Mouse (Mus musculus): ENCODE results near the gene Gm5965.
"Not testable (repeated sequence)": the region's sequence is repeated elsewhere in the genome, so short reads cannot be mapped to it uniquely, and the experiment has no call there.

Gm5965 gene

DNA sequence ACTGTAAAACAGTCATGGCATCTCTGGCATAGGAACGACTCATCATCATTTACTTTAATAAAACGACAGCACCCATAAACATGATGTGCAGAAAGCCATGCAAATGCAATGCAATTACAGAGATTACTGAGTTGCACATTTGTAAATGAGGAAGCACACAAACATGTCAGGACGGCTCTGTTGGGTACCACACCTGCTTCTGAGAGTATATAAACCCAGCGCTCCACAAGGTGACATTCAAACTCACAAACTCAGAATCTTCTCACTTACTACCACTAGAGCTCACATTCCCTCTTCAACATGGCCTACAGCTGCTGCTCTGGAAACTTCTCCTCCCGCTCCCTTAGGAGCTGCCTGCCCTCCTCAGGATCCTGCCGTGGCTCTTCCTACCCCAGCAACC lies at the start of gene Gm5965:
TSS of gene Gm5965 (plus strand) at position 301 of the 400 bp plus-strand sequence.
- DNase-seq (ENCODE audit: low read depth, low spot score) = no peak

DNA sequence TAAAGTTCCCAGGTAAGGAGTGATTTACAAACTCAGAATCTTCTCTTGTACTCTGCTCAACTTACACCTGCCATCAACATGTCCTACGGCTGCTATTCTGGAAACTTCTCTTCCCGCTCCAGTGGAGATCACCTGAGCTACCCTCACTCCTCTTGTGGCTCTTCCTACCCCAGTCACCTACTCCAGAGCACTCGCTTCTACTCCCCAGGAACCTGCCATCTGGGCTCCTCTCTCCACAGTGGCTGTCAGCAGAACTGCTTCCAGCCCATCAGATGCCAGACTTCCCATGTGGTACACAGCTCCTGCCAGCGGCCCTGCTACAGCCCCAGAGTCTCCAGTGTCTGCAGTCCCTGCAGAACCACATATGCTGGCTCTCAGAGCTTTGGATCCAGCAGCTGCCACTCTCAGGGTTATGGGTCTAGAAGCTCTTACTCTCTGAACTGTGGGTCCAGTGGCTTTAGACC lies 48.9 kb upstream of the Gm5965 start, which contains the start of gene Krtap13-1:
TSS of gene Krtap13-1 (plus strand) at position 51 of the 464 bp plus-strand sequence.
- no peak for DNase-seq (ENCODE audit: low read depth, low spot score)

DNA sequence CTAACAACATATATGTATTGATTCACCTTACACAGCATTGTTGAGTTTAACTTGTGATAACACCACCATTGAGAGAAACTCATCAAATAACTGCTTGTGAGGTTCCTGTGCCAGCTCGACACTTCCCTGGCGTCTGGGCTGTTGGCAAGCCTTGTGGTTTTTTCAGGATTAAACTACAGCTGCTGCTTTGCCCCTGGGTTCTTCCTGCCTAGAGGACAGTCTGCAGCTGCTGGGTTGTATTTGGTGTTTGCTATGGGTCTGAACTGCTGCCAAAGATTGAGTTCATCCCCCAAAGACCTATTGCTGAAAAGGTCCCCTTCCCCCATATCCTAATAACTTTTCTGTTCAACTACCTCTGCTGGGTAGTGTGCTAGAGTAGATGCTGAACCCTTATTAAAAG lies 42.3 kb upstream of the Gm5965 start:
- DNase-seq (ENCODE audit: low read depth, low spot score) = no peak

DNA sequence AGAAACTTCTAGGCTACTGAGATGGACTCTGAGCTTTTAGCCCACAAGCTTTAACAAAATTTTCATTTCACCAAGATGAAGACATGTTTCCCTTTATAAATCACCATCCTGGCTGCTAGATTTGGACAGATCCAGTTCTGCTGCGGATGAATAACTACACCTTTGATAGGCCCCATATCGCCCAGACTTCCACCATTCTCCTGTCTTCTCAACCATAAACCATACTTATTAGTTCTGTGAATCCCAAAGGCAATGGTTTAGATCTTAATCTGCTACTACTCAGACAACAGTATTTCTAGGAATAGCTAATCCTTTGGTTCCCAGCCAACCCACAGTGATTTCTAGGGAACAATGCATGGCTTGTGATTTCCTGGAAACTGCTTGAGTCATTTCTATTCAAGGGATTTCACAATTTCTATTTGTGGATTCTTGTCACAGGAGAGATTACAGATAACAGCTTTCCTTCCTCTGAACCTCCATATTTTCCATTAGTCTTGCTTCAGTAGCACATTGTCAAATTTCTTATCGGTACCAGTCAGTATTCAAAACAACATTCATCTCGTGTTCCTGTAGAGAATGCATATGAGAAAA lies 32.9 kb upstream of the Gm5965 start:
- DNase-seq (ENCODE audit: low read depth, low spot score) = no peak

DNA sequence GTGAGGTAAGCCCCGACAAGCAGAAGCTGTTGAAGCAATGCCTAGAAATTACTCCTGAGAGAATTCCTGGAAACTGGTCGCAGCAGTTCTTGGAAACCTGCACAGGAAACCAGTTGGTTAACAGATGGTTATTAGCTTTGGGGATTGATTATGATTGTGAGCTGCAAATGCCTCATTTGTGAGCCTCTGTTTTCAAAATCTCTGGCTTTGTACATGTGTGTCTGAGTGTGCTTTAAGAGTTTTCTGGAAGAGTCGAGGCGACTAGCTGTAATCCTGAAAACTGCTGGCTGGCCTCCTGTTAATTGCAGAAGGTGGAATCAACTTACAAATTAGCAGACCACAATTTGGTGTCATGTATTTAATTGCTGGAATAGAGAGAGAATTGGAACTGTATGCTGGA lies 29.8 kb upstream of the Gm5965 start:
- no peak for DNase-seq (ENCODE audit: low read depth, low spot score)

DNA sequence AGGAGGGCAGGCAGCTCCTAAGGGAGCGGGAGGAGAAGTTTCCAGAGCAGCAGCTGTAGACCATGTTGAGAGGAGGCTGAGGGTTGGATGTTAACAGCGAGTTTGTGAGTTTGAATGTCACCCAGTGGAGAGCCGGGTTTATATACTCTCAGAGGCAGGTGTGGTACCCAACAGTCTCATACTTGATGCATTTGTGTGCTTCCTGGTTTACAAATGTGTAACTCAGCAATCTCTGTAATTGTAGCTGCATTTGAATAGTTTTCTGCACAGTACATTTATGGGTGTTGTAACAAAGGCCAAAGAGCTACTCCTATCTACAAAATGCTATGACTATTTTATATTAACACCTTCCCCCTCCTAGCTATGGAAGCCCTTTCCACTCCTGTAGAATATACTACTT lies 26.2 kb upstream of the Gm5965 start, which contains the start of gene Krtap13:
TSS of gene Krtap13 (minus strand) at position 101 of the 400 bp plus-strand sequence.
- DNase-seq (ENCODE audit: low read depth, low spot score) = not testable (repeated sequence)

DNA sequence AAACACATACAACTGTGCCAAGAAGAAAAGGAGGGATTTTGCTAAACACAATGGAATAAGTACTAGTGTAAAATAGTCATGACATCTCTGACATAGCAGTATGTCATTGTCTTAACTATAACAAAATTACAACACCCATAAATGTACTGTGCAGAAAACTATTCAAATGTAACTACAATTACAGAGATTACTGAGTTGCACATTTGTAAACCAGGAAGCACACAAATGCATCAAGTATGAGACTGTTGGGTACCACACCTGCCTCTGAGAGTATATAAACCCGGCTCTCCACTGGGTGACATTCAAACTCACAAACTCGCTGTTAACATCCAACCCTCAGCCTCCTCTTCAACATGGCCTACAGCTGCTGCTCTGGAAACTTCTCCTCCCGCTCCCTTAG lies 19.1 kb upstream of the Gm5965 start, which contains the start of gene 2310034C09Rik:
TSS of gene 2310034C09Rik (plus strand) at position 301 of the 400 bp plus-strand sequence.
- DNase-seq (ENCODE audit: low read depth, low spot score) = not testable (repeated sequence)

DNA sequence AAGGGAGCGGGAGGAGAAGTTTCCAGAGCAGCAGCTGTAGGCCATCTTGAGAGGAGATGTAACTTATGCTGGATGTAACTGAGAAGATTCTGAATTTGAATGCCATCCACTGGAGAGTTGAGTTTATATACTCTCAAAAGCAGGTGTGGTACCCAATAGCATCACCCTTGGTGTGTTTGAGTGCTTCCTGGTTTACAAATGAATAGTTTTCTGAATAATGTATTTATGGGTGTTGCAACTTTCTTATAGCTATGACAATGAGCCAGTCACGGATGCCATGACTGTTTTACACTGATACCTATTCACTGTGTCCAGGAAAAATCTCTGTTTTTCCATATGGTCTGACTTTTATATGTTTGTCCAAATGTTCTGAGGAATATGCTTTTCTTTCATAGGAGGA lies 3.6 kb upstream of the Gm5965 start, which contains the start of gene 2310057N15Rik:
TSS of gene 2310057N15Rik (minus strand) at position 101 of the 400 bp plus-strand sequence.
- DNase-seq (ENCODE audit: low read depth, low spot score) = no peak

DNA sequence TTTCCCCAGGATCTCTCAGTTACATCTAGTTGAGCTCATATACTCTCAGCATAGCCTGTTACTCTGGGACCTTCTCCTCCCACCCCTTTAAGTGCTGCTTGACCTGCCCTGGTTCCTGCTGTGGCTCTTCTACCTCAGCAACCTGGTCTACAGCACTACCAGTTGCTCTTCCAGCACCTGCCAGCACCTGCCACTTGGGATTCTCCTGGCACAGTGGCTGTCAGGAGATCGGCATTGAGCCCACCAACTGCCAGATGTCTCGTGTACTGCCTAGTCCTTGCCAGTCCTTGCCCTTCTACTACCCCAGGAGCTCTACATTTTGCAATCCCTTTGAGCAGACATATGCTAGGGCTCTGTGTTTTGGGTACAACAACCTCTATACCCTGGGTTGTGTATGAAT lies 9.1 kb downstream of the Gm5965 start:
- DNase-seq (ENCODE audit: low read depth, low spot score) = no peak

DNA sequence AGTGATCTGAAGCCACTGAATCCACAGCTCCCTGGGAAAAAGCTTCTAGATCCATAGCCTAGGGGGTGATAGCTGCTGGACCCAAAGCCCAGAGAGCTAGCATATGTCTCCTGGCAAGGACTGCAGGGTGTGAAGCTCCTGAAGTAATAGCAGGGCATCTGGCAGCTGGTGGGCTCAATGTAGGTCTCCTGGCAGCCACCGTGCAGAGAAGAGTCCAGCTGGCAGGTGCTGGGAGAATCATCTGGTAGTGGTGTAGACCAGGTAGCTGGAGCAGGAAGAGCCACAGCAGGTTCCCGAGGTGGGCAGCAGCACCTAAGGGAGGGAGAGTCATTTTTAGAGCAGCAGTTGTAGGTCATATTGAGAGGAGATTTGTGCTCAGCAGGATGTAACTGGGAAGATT lies 34.1 kb downstream of the Gm5965 start, which contains the start of gene Gm20741:
TSS of gene Gm20741 (minus strand) at position 394 of the 400 bp plus-strand sequence.
- DNase-seq (ENCODE audit: low read depth, low spot score) = no peak

DNA sequence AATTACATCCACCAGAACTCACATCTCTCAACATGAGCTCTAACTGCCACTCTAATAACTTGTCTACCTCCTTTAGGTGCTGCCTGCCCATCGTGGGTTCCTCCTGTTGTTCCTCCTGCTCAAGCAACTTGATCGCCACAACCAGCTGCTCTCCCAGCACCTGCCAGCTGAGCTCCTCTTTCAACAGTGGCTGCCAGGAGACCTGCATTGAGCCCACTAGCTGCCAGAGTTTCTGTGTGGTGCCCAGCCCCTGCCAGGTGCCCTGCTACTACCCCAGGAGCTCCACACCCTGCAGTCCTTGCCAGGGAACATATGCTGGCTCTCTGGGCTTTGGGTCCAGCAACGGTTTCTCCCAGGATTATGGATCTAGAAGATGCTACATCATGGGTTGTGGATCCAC lies 42.4 kb downstream of the Gm5965 start, which contains the start of gene Krtap15:
TSS of gene Krtap15 (plus strand) at position 150 of the 400 bp plus-strand sequence.
- no peak for DNase-seq (ENCODE audit: low read depth, low spot score)

DNA sequence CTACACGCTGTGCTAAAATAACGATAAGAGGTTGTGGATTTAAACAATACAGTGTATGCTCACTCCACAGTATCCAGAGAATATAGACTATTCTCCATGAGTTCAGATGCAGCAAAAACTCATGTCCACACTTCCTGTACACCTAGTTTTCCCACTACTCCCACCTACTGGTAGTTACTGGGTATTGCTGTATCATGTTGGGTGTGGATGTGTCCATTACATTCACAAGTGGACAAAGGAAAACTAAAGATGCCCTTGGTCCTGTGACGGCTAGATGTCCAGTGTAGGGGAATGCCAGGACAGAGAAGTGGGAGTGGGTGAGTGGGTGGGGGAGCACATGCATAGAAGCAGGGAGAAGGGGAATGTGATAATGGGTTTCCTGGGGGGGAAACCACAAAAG lies 46.0 kb downstream of the Gm5965 start:
- DNase-seq (ENCODE audit: low read depth, low spot score) = peak; percentile 66

DNA sequence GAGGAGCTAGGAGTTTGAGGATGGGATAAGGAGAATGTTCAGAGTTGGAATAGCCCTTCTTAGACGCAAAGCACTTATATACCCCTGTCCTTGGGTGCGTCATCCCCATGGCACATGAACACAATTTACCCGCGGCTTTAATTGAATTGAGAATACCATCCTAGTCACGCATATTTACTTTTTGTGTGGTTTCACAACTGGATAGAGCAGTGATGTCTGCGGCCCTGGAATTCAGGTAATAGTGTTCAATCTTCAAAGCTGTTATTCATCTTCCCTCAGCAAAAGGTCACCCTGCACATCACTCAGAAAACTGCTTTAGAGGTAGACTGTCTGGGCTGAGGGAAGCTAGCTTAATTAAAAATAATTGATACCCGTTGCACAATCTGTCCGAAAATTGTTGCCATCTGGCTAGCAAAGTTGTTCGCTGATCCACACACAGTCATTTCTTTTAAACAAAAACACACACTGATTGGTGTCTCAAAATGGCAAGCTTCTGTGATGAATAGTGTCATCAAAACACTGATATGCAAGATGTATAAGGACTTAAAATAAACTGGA lies 48.5 kb downstream of the Gm5965 start, which contains the start of gene Krtap14:
TSS of gene Krtap14 (minus strand) at position 51 of the 558 bp plus-strand sequence.
- DNase-seq (ENCODE audit: low read depth, low spot score) = no peak

DNA sequence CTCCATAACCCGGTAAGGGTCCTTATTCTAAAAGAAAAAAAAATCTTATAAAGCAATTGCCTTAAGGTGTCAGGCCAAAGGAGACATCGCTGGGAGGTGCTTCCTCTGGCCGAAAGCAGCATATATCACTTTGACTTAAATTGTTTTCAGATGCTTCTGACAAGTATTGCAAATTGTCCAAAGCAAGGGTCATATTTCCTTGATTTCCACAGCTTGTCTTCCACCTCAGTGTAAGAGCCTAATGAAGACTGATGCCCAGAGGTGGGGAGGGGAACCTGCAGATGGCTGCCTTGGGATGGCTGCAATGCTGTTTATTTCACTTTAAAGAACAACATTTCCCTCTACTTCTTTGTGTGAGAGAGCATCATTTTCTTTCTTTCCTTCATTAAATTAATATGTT lies 49.3 kb downstream of the Gm5965 start:
- DNase-seq (ENCODE audit: low read depth, low spot score) = no peak
